Mouse (Mus musculus) C2C12 (cell line): ENCODE data around the gene Jmjd6.
A peak's percentile ranks its signal among the peaks of the same experiment; 100 is the strongest.

ENCODE experiments used
- CEBPB ChIP-seq: IDR thresholded peaks from one replicate; pipeline ENCODE4 v1.6.1; 2011; ENCODE audit warnings: low read depth, mild to moderate bottlenecking, control low read depth, moderate library complexity
- CTCF ChIP-seq: IDR thresholded peaks from one replicate; pipeline ENCODE4 v1.5.1; 2011; ENCODE audit not compliant: control insufficient read depth, insufficient read depth, insufficient read length
- FOSL1 ChIP-seq: IDR thresholded peaks from one replicate; pipeline ENCODE4 v1.8.0; 2011; ENCODE audit warnings: mild to moderate bottlenecking, low read length; ENCODE audit not compliant: poor library complexity, insufficient read depth, severe bottlenecking
- MAX ChIP-seq: IDR thresholded peaks from one replicate; pipeline ENCODE4 v1.6.1; 2011; ENCODE audit warnings: mild to moderate bottlenecking, control low read depth
- MYOD1 ChIP-seq: IDR thresholded peaks from one replicate; pipeline ENCODE4 v1.6.1; 2011; ENCODE audit warnings: low read depth; ENCODE audit not compliant: control insufficient read depth, insufficient read length
- MYOG ChIP-seq: IDR thresholded peaks from one replicate; pipeline ENCODE4 v1.6.1; 2011; ENCODE audit not compliant: control insufficient read depth, insufficient read length; ENCODE audit errors: extremely low read depth
- USF1 ChIP-seq: IDR thresholded peaks from one replicate; pipeline ENCODE4 v1.6.1; 2011; ENCODE audit warnings: low read depth, mild to moderate bottlenecking, control low read depth, moderate library complexity

GRCm38 (mm10) chr11:116826550-116827504 is 16.4 kb downstream of the Jmjd6 start:
- no peak for TF ChIP-seq USF1
- no peak for TF ChIP-seq CTCF
- TF ChIP-seq MYOD1 = no peak
- peak; percentile 31 for TF ChIP-seq MAX
- TF ChIP-seq MYOG = no peak
- no peak for TF ChIP-seq FOSL1
- TF ChIP-seq CEBPB = no peak
